Mouse (Mus musculus): ENCODE data around the gene Kat6b.

DNA sequence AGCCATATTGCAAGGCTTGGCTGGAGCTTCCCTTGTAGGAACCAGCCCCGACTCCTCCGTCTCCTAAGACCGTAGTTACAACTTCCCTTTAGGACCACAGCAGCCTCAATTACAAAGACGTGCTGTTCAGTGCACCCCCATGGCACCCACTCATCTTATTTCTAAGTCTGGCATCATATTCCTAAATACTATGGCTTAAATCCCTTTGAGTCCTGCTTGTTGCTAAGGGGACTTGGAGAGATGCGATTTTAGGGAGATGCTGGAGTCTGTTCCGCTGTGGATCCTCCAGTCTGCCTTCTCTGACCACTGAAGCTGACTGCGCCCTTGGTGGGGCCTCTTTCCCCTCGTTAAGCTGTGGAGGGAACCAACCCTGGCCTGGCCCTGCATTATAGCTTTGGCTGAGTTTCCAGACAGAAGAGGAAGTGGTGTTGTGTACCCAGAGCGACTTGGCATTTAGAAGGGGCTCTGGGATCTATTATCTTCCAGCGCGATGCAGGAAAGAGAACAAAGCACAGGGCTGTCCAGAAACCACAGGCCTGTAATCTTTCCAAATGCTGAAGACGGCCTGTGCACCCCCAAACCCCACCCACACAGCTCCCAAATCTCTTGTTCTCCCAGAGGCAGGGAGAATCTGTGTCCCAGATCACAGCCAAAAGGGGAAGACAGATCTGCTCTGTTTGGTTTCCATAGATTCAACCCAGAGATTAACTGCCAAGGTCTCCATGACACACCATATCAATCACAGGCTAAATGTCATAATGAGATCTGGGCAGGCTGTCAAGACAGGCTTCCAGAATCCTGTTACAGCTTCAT lies 225.7 kb downstream of the Kat6b start:
- TF ChIP-seq POLR2A (IDR thresholded peaks at IDR 0.05; ENCODE audit: borderline replicate concordance, control insufficient read depth, low read depth, low read length) (no peak), CTCF (IDR thresholded peaks at IDR 0.05; ENCODE audit: control insufficient read depth, insufficient read depth, low read length) (no peak)

All from bone marrow, adult 2 months (tissue).